Mouse (Mus musculus): ENCODE measurements around the gene Gigyf1. TPM values are rescaled to one million over a fixed set of nuclear protein-coding genes. Genes with fewer than 3 reads are reported as not detected.

Gigyf1 gene
- polyA plus RNA-seq, 1 experiment, result 40.3 TPM

DNA sequence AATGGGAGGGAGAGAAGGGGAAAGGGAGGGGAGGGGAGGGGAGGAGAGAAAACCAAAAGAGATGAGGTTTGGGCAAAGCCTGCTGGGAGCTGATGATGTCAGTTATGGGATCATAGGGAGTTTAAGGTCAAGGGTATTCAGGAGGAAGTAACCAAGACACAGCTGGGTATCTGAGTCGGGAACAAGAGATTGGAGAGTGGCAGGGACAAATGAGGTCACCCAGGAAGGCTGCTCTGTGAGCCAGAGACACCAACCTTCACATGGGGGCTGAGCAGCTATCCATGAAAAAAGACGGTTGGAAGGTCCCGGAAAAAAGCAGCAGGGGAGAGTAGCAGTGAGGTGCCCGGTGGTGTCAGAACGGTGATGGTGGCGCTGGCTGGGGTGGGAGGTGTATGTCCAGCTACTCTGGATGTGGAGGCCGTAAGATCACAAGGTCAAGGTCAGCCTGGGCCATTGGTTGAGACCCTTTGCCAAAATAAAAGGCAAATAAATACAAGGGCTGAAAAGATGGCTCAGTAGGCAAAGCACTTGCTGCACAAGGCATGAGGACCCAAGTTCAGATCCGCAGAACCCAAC lies 50.0 kb downstream of the Gigyf1 start:
- no peak overlapping the region for H3K4me3 ChIP-seq (ENCODE audit: extremely low read depth, insufficient read depth, insufficient read length)
- WGBS, result 85% methylated on average over 8 of the region's 8 CpGs
- TF ChIP-seq CTCF (IDR thresholded peaks at IDR 0.05; ENCODE audit: extremely low read depth, insufficient read depth, insufficient read length, insufficient replicate concordance), result no peak
- no peak for TF ChIP-seq POLR2A (IDR thresholded peaks at IDR 0.05; ENCODE audit: low read depth, low read length)
- H3K4me1 ChIP-seq (ENCODE audit: control insufficient read depth, insufficient read depth, insufficient read length), result peaks cover 13% of the 10 kb centered on the region; the same call in 1 of the 2 replicates
- H3K27me3 ChIP-seq (ENCODE audit: control insufficient read depth, insufficient read depth, low read length), result no peaks in the 10 kb centered on the region
- H3K27ac ChIP-seq (ENCODE audit: insufficient read depth, low read length), result no peak overlapping the region
- no peaks in the 10 kb centered on the region for H3K36me3 ChIP-seq (ENCODE audit: control insufficient read depth, insufficient read depth, low read length)
- DNase-seq (ENCODE audit: low read depth in 1 of 2, low spot score in 2 of 2), result no peak

- Histone ChIP-seq H3K4me1 (ENCODE audit: control insufficient read depth, insufficient read depth, insufficient read length) (peaks cover 13% of the 10 kb centered on the region; the same call in 1 of the 2 replicates), H3K4me3 (ENCODE audit: extremely low read depth, insufficient read depth, insufficient read length) (no peak overlapping the region), H3K27ac (ENCODE audit: insufficient read depth, low read length) (no peak overlapping the region), H3K36me3 (ENCODE audit: control insufficient read depth, insufficient read depth, low read length) (no peaks in the 10 kb centered on the region), H3K27me3 (ENCODE audit: control insufficient read depth, insufficient read depth, low read length) (no peaks in the 10 kb centered on the region)
- TF ChIP-seq POLR2A (IDR thresholded peaks at IDR 0.05; ENCODE audit: low read depth, low read length) (no peak), CTCF (IDR thresholded peaks at IDR 0.05; ENCODE audit: extremely low read depth, insufficient read depth, insufficient read length, insufficient replicate concordance) (no peak)
- no peak for DNase-seq (ENCODE audit: low read depth in 1 of 2, low spot score in 2 of 2)
- 62% methylated on average over 12 of the region's 12 CpGs for WGBS
These were observed 50.7 kb downstream of the Gigyf1 start for GRCm38 (mm10) chr5:137569031-137569430.

DNA sequence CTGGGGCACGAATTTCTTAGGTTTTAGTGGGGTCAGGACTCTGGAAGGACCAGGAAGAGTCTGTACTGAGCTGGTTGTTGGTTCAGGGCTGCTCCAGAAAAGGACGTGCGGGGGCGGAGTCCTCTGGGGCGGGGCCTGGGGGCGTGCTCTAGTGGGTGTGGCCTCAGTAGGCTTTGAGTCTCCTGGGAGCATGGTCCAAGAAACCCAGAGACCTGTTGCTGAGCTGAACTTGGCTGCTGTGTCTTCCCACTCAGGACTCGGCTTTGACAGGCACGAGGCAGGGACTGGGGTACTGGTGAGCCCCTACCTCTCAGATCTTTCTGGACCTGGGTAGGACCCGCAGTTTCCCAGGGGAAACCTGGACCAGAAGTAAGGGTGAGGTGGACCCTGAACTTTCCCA lies 51.3 kb downstream of the Gigyf1 start, which contains the start of gene Tfr2:
Gene Tfr2, plus strand, starts transcription at position 176 of the 400 bp plus-strand sequence.
- WGBS, result 4% methylated on average over 9 of the region's 9 CpGs
- no peak within 1 kb of the TSS for H3K27ac ChIP-seq (ENCODE audit: insufficient read depth, low read length)
- peak; percentile 35 to 62 for DNase-seq (ENCODE audit: low read depth in 1 of 2, low spot score in 2 of 2)

GRCm38 (mm10) chr5:137570181-137570580 lies 51.8 kb downstream of the Gigyf1 start:
- no peak overlapping the region for H3K27ac ChIP-seq (ENCODE audit: insufficient read depth, low read length)
- H3K4me3 ChIP-seq (ENCODE audit: extremely low read depth, insufficient read depth, insufficient read length), result no peak overlapping the region
- no peaks in the 10 kb centered on the region for H3K27me3 ChIP-seq (ENCODE audit: control insufficient read depth, insufficient read depth, low read length)
- peaks cover 13% of the 10 kb centered on the region; the same call in 1 of the 2 replicates for H3K4me1 ChIP-seq (ENCODE audit: control insufficient read depth, insufficient read depth, insufficient read length)
- 4% methylated on average over 7 of the region's 7 CpGs for WGBS
- no peaks in the 10 kb centered on the region for H3K36me3 ChIP-seq (ENCODE audit: control insufficient read depth, insufficient read depth, low read length)
- TF ChIP-seq POLR2A (IDR thresholded peaks at IDR 0.05; ENCODE audit: low read depth, low read length) (no peak), CTCF (IDR thresholded peaks at IDR 0.05; ENCODE audit: extremely low read depth, insufficient read depth, insufficient read length, insufficient replicate concordance) (no peak)
- DNase-seq (ENCODE audit: low read depth in 1 of 2, low spot score in 2 of 2), result no peak

More for the DNA sequence above, 51.3 kb downstream of the Gigyf1 start, which contains the start of gene Tfr2:
- peak within 1 kb of the TSS; percentile 5; the same call in 1 of the 2 replicates for H3K4me3 ChIP-seq (ENCODE audit: extremely low read depth, insufficient read depth, insufficient read length)
- no peaks in the 10 kb centered on the region for H3K27me3 ChIP-seq (ENCODE audit: control insufficient read depth, insufficient read depth, low read length)
- no peak for TF ChIP-seq POLR2A (IDR thresholded peaks at IDR 0.05; ENCODE audit: low read depth, low read length)
- no peak for TF ChIP-seq CTCF (IDR thresholded peaks at IDR 0.05; ENCODE audit: extremely low read depth, insufficient read depth, insufficient read length, insufficient replicate concordance)
- H3K4me1 ChIP-seq (ENCODE audit: control insufficient read depth, insufficient read depth, insufficient read length), result peaks cover 13% of the 10 kb centered on the region; the same call in 1 of the 2 replicates
- H3K36me3 ChIP-seq (ENCODE audit: control insufficient read depth, insufficient read depth, low read length), result no peaks in the 10 kb centered on the region

DNA sequence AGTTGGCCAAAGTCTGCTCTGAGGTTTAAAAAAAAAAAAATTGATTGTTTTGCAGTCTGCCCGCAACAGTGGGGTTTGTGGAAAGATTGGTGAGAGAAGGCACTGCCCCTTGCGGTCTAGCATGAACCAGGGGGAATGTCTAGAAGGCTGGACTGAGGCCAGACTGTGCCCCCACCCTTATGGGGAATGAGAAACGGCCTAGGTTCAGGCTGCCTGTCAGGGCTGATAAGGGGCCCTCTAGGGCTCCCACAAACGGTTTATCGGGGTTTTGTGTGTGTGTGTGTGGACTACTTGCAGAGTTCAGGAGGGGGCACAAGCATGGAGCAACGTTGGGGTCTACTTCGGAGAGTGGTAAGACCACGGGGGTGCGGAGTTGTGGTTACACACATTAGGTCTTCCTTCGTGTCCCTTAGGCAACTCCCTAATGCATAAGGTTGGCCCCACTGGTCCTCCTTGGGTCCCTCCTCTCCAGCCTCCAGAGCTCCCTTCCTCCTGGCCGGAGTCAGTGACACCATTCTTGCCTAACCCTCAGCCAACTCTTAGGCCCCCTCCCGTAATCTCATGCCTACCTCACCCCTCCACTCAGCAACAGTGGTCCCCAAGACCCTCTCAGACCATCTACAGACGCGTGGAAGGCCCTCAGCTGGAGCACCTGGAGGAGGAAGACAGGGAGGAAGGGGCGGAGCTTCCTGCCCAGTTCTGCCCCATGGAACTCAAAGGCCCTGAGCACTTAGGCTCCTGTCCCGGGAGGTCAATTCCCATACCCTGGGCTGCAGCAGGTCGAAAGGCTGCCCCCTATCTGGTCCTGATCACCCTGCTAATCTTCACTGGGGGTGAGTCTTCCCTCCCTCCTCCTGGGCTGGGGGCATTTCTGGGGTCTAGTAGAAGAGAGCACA lies 52.6 kb downstream of the Gigyf1 start:
- no peaks in the 10 kb centered on the region for H3K27me3 ChIP-seq (ENCODE audit: control insufficient read depth, insufficient read depth, low read length)
- TF ChIP-seq POLR2A (IDR thresholded peaks at IDR 0.05; ENCODE audit: low read depth, low read length), result no peak
- no peak overlapping the region for H3K27ac ChIP-seq (ENCODE audit: insufficient read depth, low read length)
- H3K36me3 ChIP-seq (ENCODE audit: control insufficient read depth, insufficient read depth, low read length), result no peaks in the 10 kb centered on the region
- no peak overlapping the region; the same call in 1 of the 2 replicates for H3K4me3 ChIP-seq (ENCODE audit: extremely low read depth, insufficient read depth, insufficient read length)
- peaks cover 13% of the 10 kb centered on the region; the same call in 1 of the 2 replicates for H3K4me1 ChIP-seq (ENCODE audit: control insufficient read depth, insufficient read depth, insufficient read length)
- DNase-seq (ENCODE audit: low read depth in 1 of 2, low spot score in 2 of 2), result no peak
- WGBS, result 10% methylated on average over 17 of the region's 17 CpGs

GRCm38 (mm10) chr5:137574470-137574901 lies 56.1 kb downstream of the Gigyf1 start:
- no peak overlapping the region for H3K27ac ChIP-seq (ENCODE audit: insufficient read depth, low read length)
- no peaks in the 10 kb centered on the region for H3K36me3 ChIP-seq (ENCODE audit: control insufficient read depth, insufficient read depth, low read length)
- WGBS, result 85% methylated on average over 27 of the region's 27 CpGs
- no peak overlapping the region for H3K4me3 ChIP-seq (ENCODE audit: extremely low read depth, insufficient read depth, insufficient read length)
- no peak for DNase-seq (ENCODE audit: low read depth in 1 of 2, low spot score in 2 of 2)
- H3K4me1 ChIP-seq (ENCODE audit: control insufficient read depth, insufficient read depth, insufficient read length), result peaks cover 12% of the 10 kb centered on the region; the same call in 1 of the 2 replicates
- H3K27me3 ChIP-seq (ENCODE audit: control insufficient read depth, insufficient read depth, low read length), result no peaks in the 10 kb centered on the region
- TF ChIP-seq CTCF (IDR thresholded peaks at IDR 0.05; ENCODE audit: extremely low read depth, insufficient read depth, insufficient read length, insufficient replicate concordance) (no peak), POLR2A (IDR thresholded peaks at IDR 0.05; ENCODE audit: low read depth, low read length) (no peak)

Other genes with a start within 250 kb of the Gigyf1 start
- 23.1 and 24.1 TPM in 2 replicates for gene Ache, start 231.0 kb upstream of the Gigyf1 start, polyA plus RNA-seq (2012; rRNA removed)
- 10.3 and 11.1 TPM in 2 replicates for gene Ufsp1, start 223.9 kb upstream of the Gigyf1 start, polyA plus RNA-seq (2012; rRNA removed)
- gene Srrt, start 210.9 kb upstream of the Gigyf1 start, polyA plus RNA-seq (2012; rRNA removed), result 172 and 175 TPM in 2 replicates
- gene Trip6, start 204.1 kb upstream of the Gigyf1 start, polyA plus RNA-seq (2012; rRNA removed), result 19.8 and 20.6 TPM in 2 replicates
- gene Slc12a9, start 185.0 kb upstream of the Gigyf1 start, polyA plus RNA-seq (2012; rRNA removed), result 25.8 and 29.7 TPM in 2 replicates
- 13.5 and 14.8 TPM in 2 replicates for gene Ephb4, start 168.4 kb upstream of the Gigyf1 start, polyA plus RNA-seq (2012; rRNA removed)
- gene Zan, start 41.5 kb upstream of the Gigyf1 start, polyA plus RNA-seq (2012; rRNA removed), result 0.02 and 0.06 TPM in 2 replicates
- gene Pop7, start 16.0 kb upstream of the Gigyf1 start, polyA plus RNA-seq (2012; rRNA removed), result 26.6 and 40.1 TPM in 2 replicates
- gene Epo, start 14.7 kb downstream of the Gigyf1 start, polyA plus RNA-seq (2012; rRNA removed), result not detected in 2 replicates
- 762 and 932 TPM in 2 replicates for gene Gnb2, start 15.0 kb downstream of the Gigyf1 start, polyA plus RNA-seq (2012; rRNA removed)
- not detected in 2 replicates for gene Actl6b, start 35.0 kb downstream of the Gigyf1 start, polyA plus RNA-seq (2012; rRNA removed)
- 12.2 and 12.9 TPM in 2 replicates for gene Tfr2, start 51.3 kb downstream of the Gigyf1 start, polyA plus RNA-seq (2012; rRNA removed)
- 90.3 and 131 TPM in 2 replicates for gene Mospd3, start 82.5 kb downstream of the Gigyf1 start, polyA plus RNA-seq (2012; rRNA removed)
- gene Pcolce, start 95.2 kb downstream of the Gigyf1 start, polyA plus RNA-seq (2012; rRNA removed), result 69.6 and 88.0 TPM in 2 replicates
- 0.25 and 0.26 TPM in 2 replicates for gene Fbxo24, start 110.5 kb downstream of the Gigyf1 start, polyA plus RNA-seq (2012; rRNA removed)
- 249 and 293 TPM in 2 replicates for gene Lrch4, start 110.6 kb downstream of the Gigyf1 start, polyA plus RNA-seq (2012; rRNA removed)
- gene Gm20605, start 110.6 kb downstream of the Gigyf1 start, polyA plus RNA-seq (2012; rRNA removed), result 69.4 and 70.9 TPM in 2 replicates
- gene Sap25, start 122.8 kb downstream of the Gigyf1 start, polyA plus RNA-seq (2012; rRNA removed), result 328 and 407 TPM in 2 replicates
- gene Irs3, start 127.2 kb downstream of the Gigyf1 start, polyA plus RNA-seq (2012; rRNA removed), result 0.79 and 1.0 TPM in 2 replicates
- gene Agfg2, start 166.2 kb downstream of the Gigyf1 start, polyA plus RNA-seq (2012; rRNA removed), result 16.5 and 23.3 TPM in 2 replicates
- 1.2 and 1.9 TPM in 2 replicates for gene Nyap1, start 223.1 kb downstream of the Gigyf1 start, polyA plus RNA-seq (2012; rRNA removed)
- 133 and 180 TPM in 2 replicates for gene Tsc22d4, start 227.2 kb downstream of the Gigyf1 start, polyA plus RNA-seq (2012; rRNA removed)